Mouse (Mus musculus) stomach, postnatal 0 days (tissue): Measurements from ENCODE around the gene Olfr1342.

Experiments used
- CTCF ChIP-seq: IDR thresholded peaks from 2 replicates; pipeline ENCODE4 v1.5.1; 2016; ENCODE audit warnings: antibody characterized with exemption, low read depth, mild to moderate bottlenecking, moderate library complexity
- EP300 ChIP-seq: optimal IDR thresholded peaks from 2 replicates; pipeline ENCODE3; 2016; ENCODE audit warnings: antibody characterized with exemption

DNA sequence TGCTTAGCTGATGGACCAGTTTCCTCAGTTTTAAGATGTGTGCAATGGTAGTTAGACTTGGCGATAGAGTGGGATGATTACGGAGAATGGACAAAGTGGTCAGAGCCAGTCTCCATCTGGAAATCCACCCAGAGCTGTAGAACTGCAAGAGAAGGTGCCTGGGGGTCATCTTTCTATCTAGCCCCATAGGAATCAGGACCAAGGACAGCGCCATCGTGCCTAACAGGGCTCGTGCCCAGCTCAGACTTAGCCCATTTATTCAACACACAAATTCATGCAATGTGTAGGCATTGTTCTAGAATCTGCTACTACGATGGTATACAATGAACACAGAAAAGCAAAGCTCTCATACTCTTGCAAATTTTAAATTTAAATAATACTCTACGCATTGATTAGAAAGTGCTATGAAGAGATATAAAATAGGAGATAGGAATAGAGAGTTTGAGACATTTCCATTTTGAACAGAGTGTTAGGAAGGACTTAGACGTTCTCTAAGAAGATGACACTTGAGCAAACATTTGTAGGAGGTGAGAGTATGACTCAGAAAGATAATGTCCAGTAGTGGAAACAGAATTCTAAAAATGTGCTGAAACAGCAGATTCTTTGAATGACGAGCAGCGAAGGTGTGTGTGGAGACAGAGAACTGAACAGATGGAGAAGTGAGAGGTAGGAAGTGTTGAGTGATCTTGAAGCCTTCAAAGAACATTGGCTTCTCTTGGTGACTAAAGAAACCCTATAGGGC is 29.4 kb upstream of the Olfr1342 start:
- TF ChIP-seq CTCF (no peak), EP300 (no peak)
